Mouse (Mus musculus): ENCODE data around the gene Abcc12. TPM values are rescaled to one million over a fixed set of nuclear protein-coding genes. Genes with fewer than 3 reads are reported as not detected.

Gene Abcc12
- total RNA-seq, 2 experiments from 2014 or later = 0.20 to 0.34 TPM

DNA sequence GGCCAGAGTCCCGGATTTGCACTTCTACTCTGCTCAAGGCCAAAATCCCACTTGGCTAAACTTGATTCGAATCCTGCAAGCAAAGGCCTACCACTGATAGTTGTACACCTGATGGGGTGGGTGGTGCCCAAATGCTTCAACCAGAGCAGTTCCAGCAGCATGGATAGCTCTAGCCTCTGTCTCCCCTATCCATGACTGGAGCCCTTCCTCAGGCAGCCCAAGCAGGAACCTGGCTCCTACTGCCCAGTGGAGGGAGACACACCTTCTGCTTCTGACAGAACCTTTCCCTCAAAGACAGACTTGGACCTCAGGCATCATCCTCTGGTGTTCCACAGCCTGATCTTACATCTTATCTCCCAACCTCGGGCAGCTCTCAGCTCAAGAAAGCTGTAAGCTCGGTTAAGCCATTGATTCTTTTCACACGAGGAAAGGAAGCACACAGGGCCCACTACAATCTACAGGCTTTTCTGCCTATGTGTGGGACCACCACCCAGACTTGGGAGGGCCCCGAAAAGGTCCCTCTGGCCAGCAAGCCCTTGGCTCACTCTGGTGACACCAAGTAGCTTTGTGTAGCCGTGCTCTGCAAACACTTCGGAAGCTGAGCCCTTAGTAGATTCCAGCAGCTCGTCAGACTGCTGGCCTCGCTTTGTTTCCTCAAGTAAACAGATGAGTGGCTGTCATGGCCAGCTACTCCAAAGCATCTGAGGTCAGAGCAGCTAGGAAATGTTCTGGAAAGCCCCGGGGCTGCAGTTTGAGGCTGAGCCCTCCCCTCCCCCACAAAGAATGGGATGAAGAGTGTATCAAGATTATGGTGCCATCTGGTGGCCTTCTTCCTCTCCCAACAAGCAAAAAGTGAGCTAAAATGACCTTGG lies 44.5 kb downstream of the Abcc12 start:
- DNase-seq (ENCODE audit: extremely low spot score in 1 of 2, low spot score in 2 of 2) = peak; percentile 85 to 87
- intact Hi-C loops (cut with DNase I) = loop anchor here (5.0 to 10.0 kb wide), 3 partner anchors 331 to 834 kb away; partner anchors contain the start of genes Itfg1, Neto2 and Phkb

DNA sequence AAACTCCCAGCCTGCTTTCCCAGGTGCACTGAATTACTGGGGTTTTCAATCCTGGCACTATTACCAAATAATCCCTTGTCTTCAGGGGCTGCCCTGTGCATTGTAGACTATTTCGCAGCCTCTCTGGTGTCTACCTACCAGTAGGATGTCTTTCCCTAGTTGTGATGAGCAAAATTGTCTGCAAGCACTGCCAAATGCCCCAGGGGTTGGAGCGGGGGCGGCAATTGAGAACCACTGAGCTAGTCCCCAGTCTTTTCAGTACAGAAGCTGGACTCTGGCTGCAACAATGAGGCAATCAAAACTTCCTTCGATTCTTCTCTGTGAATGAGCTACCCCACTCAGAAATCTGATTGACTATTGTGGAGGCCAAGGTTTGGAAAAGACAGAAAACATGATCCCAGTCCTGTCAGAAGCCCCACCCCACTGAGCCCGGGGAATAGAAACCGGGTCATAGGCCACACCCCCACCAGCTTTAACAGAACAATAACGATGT lies 45.4 kb downstream of the Abcc12 start:
- intact Hi-C loops (cut with DNase I) = loop anchor here (5.0 to 10.0 kb wide), 3 partner anchors 330 to 833 kb away; partner anchors contain the start of genes Itfg1, Neto2 and Phkb
- no peak for DNase-seq (ENCODE audit: extremely low spot score in 1 of 2, low spot score in 2 of 2)

- DNase-seq (ENCODE audit: extremely low spot score in 1 of 2, low spot score in 2 of 2) = peak in 1 of 2 experiments; percentile 32
- intact Hi-C loops (cut with DNase I) = loop anchor here (10.0 kb wide), 1 partner anchor 325 kb away; no protein-coding TSS in a partner anchor
Measured at GRCm38 (mm10) chr8:86529714-86530113, 50.8 kb downstream of the Abcc12 start.

GRCm38 (mm10) chr8:86527336-86528029 lies 53.0 kb downstream of the Abcc12 start:
- intact Hi-C loops (cut with DNase I) = no loop called here
- no peak for DNase-seq (ENCODE audit: extremely low spot score in 1 of 2, low spot score in 2 of 2)

- no peak for DNase-seq (ENCODE audit: extremely low spot score in 1 of 2, low spot score in 2 of 2)
- intact Hi-C loops (cut with DNase I) = no loop called here
Measured at GRCm38 (mm10) chr8:86526808-86527207, 53.7 kb downstream of the Abcc12 start.

- intact Hi-C loops (cut with DNase I) = no loop called here
- no peak for DNase-seq (ENCODE audit: extremely low spot score in 1 of 2, low spot score in 2 of 2)
Measured at GRCm38 (mm10) chr8:86514203-86514602, 66.3 kb downstream of the Abcc12 start.

DNA sequence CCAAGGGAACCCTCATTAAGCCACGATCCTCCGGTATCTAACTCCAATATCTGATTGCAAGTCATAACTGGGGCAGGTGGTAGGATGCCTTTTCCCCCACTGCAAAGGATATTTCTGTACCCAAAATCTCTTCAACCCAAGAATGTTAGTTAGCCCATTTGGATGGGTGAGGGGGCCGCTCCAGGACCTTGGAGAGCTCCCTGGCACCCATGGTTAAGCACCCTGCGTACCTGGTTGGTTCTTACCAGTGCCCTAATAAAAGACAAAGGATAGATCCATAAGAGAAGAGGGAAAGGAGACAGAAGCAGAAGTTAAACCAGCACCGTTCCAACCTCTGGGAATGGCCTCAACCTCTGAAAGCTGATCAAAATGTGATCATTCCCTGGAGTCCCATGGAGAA lies 67.6 kb downstream of the Abcc12 start:
- no peak for DNase-seq (ENCODE audit: extremely low spot score in 1 of 2, low spot score in 2 of 2)
- intact Hi-C loops (cut with DNase I) = no loop called here

DNA sequence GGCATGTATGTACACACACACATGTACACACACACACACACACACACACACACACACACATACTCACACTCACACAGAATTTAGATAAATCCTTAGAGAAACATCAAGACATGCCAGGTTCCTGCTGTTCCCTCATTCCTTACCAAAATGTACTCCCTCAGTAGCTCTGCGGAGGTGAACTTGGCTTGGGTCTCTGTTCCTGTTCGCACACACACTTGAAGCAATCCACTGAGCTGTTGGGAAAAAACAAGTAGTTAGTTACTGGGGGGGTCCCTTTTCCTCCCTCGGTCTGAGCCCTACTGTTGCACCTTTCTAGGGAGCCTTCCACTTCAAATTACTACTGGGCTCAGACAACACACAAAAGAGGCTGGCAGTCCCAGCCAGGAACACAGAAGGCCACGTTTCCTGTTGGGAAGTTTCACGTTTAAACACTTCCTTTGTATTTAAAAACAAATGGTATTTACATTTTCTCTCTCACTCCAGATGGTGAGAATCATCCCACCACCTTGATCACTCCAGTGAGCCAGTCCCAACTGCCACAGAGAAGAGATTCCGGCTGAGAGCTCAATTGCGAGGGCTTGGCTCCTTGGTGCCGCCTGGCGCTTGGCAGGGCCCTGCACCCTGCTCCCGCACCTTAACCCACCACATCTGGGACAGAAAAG lies 68.2 kb downstream of the Abcc12 start:
- no peak for DNase-seq (ENCODE audit: extremely low spot score in 1 of 2, low spot score in 2 of 2)
- intact Hi-C loops (cut with DNase I) = no loop called here

DNA sequence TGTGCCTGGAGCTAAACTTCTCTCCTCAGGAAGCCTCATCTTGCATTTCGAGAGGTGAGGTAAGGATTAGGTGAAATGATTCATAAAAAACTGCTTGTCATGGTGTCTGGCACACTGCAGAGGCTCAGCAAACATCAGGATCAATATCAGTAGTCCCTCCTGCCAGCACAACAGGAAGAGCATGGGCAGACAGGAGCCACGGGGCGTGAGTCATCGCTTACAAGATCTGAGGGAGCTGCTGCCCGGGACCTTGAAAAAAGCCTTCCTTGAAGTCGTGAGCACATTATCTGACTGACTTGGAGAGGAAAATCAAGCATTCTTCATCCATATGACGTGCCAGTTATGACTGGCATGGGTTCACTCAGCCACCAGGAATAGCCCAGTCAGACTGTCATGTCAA lies 79.1 kb downstream of the Abcc12 start:
- intact Hi-C loops (cut with DNase I) = no loop called here
- DNase-seq (ENCODE audit: extremely low spot score in 1 of 2, low spot score in 2 of 2) = no peak

- intact Hi-C loops (cut with DNase I) = no loop called here
Measured at GRCm38 (mm10) chr8:86495056-86495455, 85.4 kb downstream of the Abcc12 start.

GRCm38 (mm10) chr8:86493841-86494240 lies 86.6 kb downstream of the Abcc12 start:
- intact Hi-C loops (cut with DNase I) = no loop called here

More at GRCm38 (mm10) chr8:86495056-86495455, 85.4 kb downstream of the Abcc12 start:
- no peak for DNase-seq (ENCODE audit: extremely low spot score in 1 of 2, low spot score in 2 of 2)

GRCm38 (mm10) chr8:86485411-86485810 lies 95.1 kb downstream of the Abcc12 start:
- intact Hi-C loops (cut with DNase I) = no loop called here
- no peak for DNase-seq (ENCODE audit: extremely low spot score in 1 of 2, low spot score in 2 of 2)

More at GRCm38 (mm10) chr8:86493841-86494240, 86.6 kb downstream of the Abcc12 start:
- DNase-seq (ENCODE audit: extremely low spot score in 1 of 2, low spot score in 2 of 2) = no peak

DNA sequence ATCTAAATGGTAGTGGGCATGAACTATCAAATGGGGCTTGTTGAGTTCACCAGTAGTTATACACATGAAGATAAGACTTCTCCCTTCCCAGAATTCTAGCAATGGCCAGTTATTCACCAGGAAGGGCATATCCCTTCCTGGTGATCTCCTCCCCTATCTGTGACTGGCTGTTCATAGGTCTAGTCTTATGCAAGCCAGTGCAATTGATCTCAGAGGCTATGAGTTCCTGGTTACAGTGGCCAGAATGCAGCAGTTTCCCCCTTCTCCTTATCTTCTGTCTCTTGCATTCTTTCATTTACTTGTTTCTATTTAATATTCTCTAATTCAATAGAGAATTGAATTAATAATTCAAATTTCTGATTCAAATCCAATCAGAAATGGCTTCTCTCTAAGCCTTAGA lies 96.2 kb downstream of the Abcc12 start:
- no peak for DNase-seq (ENCODE audit: extremely low spot score in 1 of 2, low spot score in 2 of 2)
- intact Hi-C loops (cut with DNase I) = no loop called here

DNA sequence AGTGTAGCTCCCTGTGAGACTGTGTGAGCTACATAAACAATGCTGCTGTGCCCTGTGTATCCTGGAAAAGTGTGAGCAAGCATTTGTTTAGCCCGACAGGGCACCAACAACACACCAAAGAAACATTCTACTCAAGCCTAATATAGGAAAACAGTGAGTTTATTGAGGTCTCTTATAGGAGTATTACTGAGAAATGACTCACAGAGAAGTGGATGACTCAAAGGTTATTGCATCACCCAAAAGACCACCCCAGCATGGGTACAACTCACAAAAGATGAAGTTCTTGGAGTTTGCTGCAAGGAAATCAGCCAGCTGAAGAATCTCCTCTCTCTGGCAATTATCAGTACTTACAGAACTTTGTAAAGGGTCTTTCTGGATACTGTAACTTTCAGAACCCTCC lies 98.4 kb downstream of the Abcc12 start:
- DNase-seq (ENCODE audit: extremely low spot score in 1 of 2, low spot score in 2 of 2) = no peak
- intact Hi-C loops (cut with DNase I) = no loop called here

GRCm38 (mm10) chr8:86475711-86476438 lies 104.6 kb downstream of the Abcc12 start:
- intact Hi-C loops (cut with DNase I) = loop anchor here (10.0 kb wide), 1 partner anchor 281 kb away; no protein-coding TSS in a partner anchor
- peak; percentile 31 to 46 for DNase-seq (ENCODE audit: extremely low spot score in 1 of 2, low spot score in 2 of 2)

- DNase-seq (ENCODE audit: extremely low spot score in 1 of 2, low spot score in 2 of 2) = no peak
- intact Hi-C loops (cut with DNase I) = loop anchor here (10.0 kb wide), 1 partner anchor 280 kb away; no protein-coding TSS in a partner anchor
Measured at GRCm38 (mm10) chr8:86474461-86474860, 106.0 kb downstream of the Abcc12 start.

DNA sequence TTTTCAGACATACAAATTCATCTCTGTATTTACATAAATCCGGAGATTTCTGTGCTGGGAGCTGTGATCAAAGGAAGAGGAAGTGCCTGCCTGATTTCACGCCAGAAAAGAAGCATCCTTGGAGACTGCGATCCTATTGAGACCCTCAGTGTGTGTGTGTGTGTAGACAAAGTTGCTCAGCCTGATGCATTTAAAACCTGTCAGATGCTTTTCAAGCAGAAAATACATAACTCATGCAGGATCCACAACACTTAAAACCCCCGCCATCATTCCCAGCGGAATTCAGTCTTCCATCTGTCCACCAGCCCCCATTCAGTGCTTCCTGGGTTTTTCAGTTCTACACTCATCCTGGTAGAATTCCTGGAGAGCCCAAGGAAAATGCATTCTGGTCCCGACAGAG lies 107.4 kb downstream of the Abcc12 start:
- DNase-seq (ENCODE audit: extremely low spot score in 1 of 2, low spot score in 2 of 2) = peak in 1 of 2 experiments; percentile 44
- intact Hi-C loops (cut with DNase I) = loop anchor here (10.0 kb wide), 1 partner anchor 278 kb away; no protein-coding TSS in a partner anchor

DNA sequence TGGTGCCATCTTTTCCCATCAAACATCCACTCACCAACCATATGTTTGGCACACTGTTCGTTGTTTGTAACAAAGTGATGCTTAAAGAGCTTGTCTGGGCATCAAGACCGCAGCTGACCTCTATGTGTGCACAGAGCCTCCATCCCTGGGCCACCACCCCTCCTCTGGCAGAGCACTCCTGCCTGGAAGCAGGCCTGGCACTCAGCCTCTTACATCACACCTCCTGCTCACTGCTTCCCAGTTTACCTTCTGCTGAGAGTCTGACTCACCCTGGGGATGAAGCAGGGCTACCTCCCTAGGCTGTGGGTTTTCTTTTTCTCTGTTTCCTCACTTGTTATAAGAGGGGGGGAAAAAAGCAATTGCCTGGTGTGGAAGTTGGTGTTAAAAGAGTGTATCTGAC lies 109.8 kb downstream of the Abcc12 start:
- intact Hi-C loops (cut with DNase I) = loop anchor here (10.0 kb wide), 1 partner anchor 276 kb away; no protein-coding TSS in a partner anchor
- no peak for DNase-seq (ENCODE audit: extremely low spot score in 1 of 2, low spot score in 2 of 2)

All from left cerebral cortex, postnatal 10 days (tissue).